Mouse (Mus musculus) liver, postnatal 0 days (tissue): ENCODE data around the gene AU022751. TPM values are rescaled to one million over a fixed set of nuclear protein-coding genes. Genes with fewer than 3 reads are reported as not detected.

Source experiments
- microRNA-seq: library from miRNA; unstranded; fragments of <30 nt; microRNA quantifications from one replicate; pipeline ENCODE4, GENCODE M21; 2016
- polyA plus RNA-seq: library from polyadenylated mRNA; unstranded; fragments of >200 nt; fragmentation: Nextera tagmentation; extraction: Ambion mirVana; gene quantifications from 2 replicates; pipeline ENCODE4 v1.2.1, GENCODE M21; 2015

AU022751 gene
- polyA plus RNA-seq, 1 experiment from 2014 or later, result not detected

Small RNA genes lying within 50 kb of the gene (microRNA-seq; reads per million reads assigned to microRNA genes)
- not detected for gene Gm27360

Other genes starting within 250 kb of the AU022751 start
- 0.05 TPM in 2 replicates for gene Nudt11, start 36.0 kb downstream of the AU022751 start, polyA plus RNA-seq
- gene Nudt10, start 89.6 kb upstream of the AU022751 start, polyA plus RNA-seq, result 0.06 TPM in 1 of 2 replicates, not detected in the other
- gene Bmp15, start 237.3 kb upstream of the AU022751 start, polyA plus RNA-seq, result not detected in 2 replicates